Mouse (Mus musculus): Measurements from ENCODE around the gene Tubb4b.

DNA sequence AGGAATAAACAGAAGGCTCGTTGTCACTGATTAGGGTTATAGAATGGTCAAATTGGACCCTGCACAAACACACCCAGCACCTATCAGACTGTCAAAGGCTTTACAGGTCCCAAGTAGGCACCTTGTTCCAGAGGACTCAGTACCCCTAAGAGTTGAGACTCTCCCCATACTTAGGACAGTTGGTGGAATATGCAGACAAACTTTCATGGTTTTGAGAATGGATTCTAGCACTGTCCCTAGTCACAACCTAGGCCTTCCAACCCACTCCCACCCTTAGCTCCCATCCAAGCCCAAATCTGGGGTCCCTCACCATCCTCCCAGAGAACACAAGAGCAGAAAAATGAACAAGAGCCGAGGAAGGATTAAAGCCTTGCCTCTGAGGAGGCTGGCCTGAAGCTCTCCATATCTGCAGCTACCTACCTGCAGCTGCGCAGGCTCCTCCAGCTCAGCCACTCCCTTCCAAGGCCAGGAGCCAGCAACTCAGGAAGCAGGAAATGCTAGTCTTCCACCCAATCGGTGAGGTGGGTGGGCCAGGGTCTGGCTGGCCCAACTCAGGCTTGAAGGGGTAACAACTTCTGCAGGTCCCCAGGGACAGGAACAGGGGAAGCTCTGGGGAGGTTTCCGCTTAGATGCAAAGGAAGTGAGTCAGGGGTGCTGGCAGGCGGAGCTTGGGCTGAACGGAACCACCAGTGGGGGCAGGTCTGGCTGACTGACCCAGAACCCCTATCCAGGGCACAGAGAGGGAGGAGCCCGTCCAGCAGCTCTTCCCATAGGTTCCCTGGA is 28.1 kb downstream of the Tubb4b start, which contains the start of gene Tor4a:
- TF ChIP-seq CTCF (IDR thresholded peaks at IDR 0.05; ENCODE audit: borderline replicate concordance, extremely low read depth, insufficient read depth, insufficient read length) (no peak), POLR2A (IDR thresholded peaks at IDR 0.05; ENCODE audit: borderline replicate concordance, extremely low read depth, insufficient read depth, insufficient read length, poor library complexity, severe bottlenecking) (no peak)
